Mouse (Mus musculus): ENCODE results near the gene Pdcd1lg2.

DNA sequence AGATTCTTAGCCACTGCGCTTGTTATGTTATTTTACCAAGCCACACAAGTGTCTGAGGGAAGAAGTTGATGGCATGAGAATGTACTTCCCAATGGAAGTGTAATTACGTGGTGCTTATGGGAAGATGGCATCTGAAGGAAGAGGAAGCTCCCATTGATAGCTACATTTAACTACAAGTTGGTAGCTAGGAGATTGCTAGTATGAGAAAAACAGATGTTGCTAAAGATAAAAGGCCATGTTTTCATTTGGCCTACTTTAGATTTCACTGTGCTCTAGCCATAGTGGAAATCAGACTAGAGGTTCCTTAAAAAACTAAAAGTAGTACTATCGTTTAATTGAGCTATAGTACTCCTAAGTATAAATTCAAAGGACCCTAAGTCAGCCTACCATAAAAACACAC, 28.5 kb downstream of the Pdcd1lg2 start:
- no peak for TF ChIP-seq CTCF (IDR thresholded peaks at IDR 0.05; ENCODE audit: borderline replicate concordance, control insufficient read depth, extremely low read depth, insufficient read depth, low read length, poor library complexity)
- TF ChIP-seq POLR2A (IDR thresholded peaks at IDR 0.05; ENCODE audit: control insufficient read depth, extremely low read depth, insufficient read depth, low read length, poor library complexity), result no peak

All from thymus, adult 2 months (tissue).